Mouse (Mus musculus) spleen, embryonic (tissue): ENCODE measurements around the gene Anxa2.

Experiments
- CTCF ChIA-PET: fragments of 350-600 bp; sonication (Branson Sonifier 250); formaldehyde crosslinking; loops from one replicate; lab custom pipeline; 2022; lab: Charles Lee

Gene Anxa2

GRCm38 (mm10) chr9:69458982-69459381, 5.6 kb downstream of the Anxa2 start:
- CTCF ChIA-PET = no interaction called here

GRCm38 (mm10) chr9:69459876-69460275, 6.5 kb downstream of the Anxa2 start:
- CTCF ChIA-PET = no interaction called here

- CTCF ChIA-PET = interaction anchor here (0.7 kb wide), 1 partner anchor 187 kb away, joined by 3 read pairs; no protein-coding TSS in a partner anchor
These were observed 9.6 kb downstream of the Anxa2 start for GRCm38 (mm10) chr9:69463046-69463445.

GRCm38 (mm10) chr9:69464109-69464756, 10.8 kb downstream of the Anxa2 start:
- CTCF ChIA-PET = no interaction called here

GRCm38 (mm10) chr9:69466098-69466497, 12.7 kb downstream of the Anxa2 start:
- CTCF ChIA-PET = no interaction called here

GRCm38 (mm10) chr9:69467310-69467939, 14.0 kb downstream of the Anxa2 start:
- CTCF ChIA-PET = no interaction called here

- CTCF ChIA-PET = no interaction called here
These were observed 15.6 kb downstream of the Anxa2 start for GRCm38 (mm10) chr9:69468991-69469390.

GRCm38 (mm10) chr9:69470362-69470761, 16.9 kb downstream of the Anxa2 start:
- CTCF ChIA-PET = no interaction called here

GRCm38 (mm10) chr9:69470921-69471320, 17.5 kb downstream of the Anxa2 start:
- CTCF ChIA-PET = no interaction called here

GRCm38 (mm10) chr9:69472724-69473123, 19.3 kb downstream of the Anxa2 start:
- CTCF ChIA-PET = no interaction called here

GRCm38 (mm10) chr9:69475873-69476272, 22.5 kb downstream of the Anxa2 start:
- CTCF ChIA-PET = no interaction called here

- CTCF ChIA-PET = no interaction called here
These were observed 23.9 kb downstream of the Anxa2 start for GRCm38 (mm10) chr9:69477195-69477823.

- CTCF ChIA-PET = no interaction called here
These were observed 24.4 kb downstream of the Anxa2 start for GRCm38 (mm10) chr9:69477824-69478222.

- CTCF ChIA-PET = interaction anchor here (0.5 to 1.3 kb wide), 7 partner anchors 60 to 320 kb away, joined by 3 to 19 read pairs (median 3); no protein-coding TSS in a partner anchor
These were observed 26.9 kb downstream of the Anxa2 start for GRCm38 (mm10) chr9:69480344-69480743.

GRCm38 (mm10) chr9:69483811-69484210, 30.4 kb downstream of the Anxa2 start:
- CTCF ChIA-PET = no interaction called here

GRCm38 (mm10) chr9:69486140-69486539, 32.7 kb downstream of the Anxa2 start:
- CTCF ChIA-PET = no interaction called here

GRCm38 (mm10) chr9:69488510-69488909, 35.1 kb downstream of the Anxa2 start:
- CTCF ChIA-PET = interaction anchor here (0.6 kb wide), 1 partner anchor 19 kb away, joined by 10 read pairs; no protein-coding TSS in a partner anchor

GRCm38 (mm10) chr9:69488972-69489371, 35.6 kb downstream of the Anxa2 start:
- CTCF ChIA-PET = interaction anchor here (0.6 kb wide), 1 partner anchor 18 kb away, joined by 10 read pairs; no protein-coding TSS in a partner anchor

GRCm38 (mm10) chr9:69492809-69493208, 39.4 kb downstream of the Anxa2 start:
- CTCF ChIA-PET = no interaction called here

- CTCF ChIA-PET = no interaction called here
These were observed 49.1 kb downstream of the Anxa2 start for GRCm38 (mm10) chr9:69502504-69502903.

- CTCF ChIA-PET = no interaction called here
These were observed 52.2 kb downstream of the Anxa2 start for GRCm38 (mm10) chr9:69505611-69506010.

- CTCF ChIA-PET = interaction anchor here (0.7 kb wide), 1 partner anchor 19 kb away, joined by 10 read pairs; no protein-coding TSS in a partner anchor
These were observed 53.8 kb downstream of the Anxa2 start for GRCm38 (mm10) chr9:69507206-69507605.
